23 mouse cellular contexts compared by ENCODE assay signal in genomic region chr10:19960831-19961380, GRCm38 (mm10). TPM values are rescaled to one million over a fixed set of nuclear protein-coding genes. Genes with fewer than 3 reads are reported as not detected.
DNase-seq lines count a peak whose midpoint lies in the region; ATAC-seq lines count a peak whose summit lies in the region.
"Had no signal": no experiment of that assay in that cellular context is flagged by ENCODE, and none has a peak within 500 bp of the region (broad histone marks: within the 10 kb centered on the region; RNA-seq: fewer than 3 reads in every experiment).

No protein-coding gene starts in this region.

- WGBS in embryonic facial prominence, embryonic 11.5 days: 65% methylated on average over 6 of the region's 6 CpGs
- WGBS in intestine, embryonic 15.5 days: 68% methylated on average over 6 of the region's 6 CpGs

- intact Hi-C loops in left cerebral cortex, postnatal 14 days (cut with DNase I): no loop called here

- no peaks in the 10 kb centered on the region for H3K36me3 ChIP-seq in embryonic facial prominence, embryonic 11.5 days (replicated peaks; ENCODE audit: control insufficient read depth, insufficient read depth, low read depth, low read length)
- H3K36me3 ChIP-seq in intestine, embryonic 15.5 days: no peaks in the 10 kb centered on the region
- H3K36me3 ChIP-seq: embryonic facial prominence, embryonic 13.5 days; forebrain, embryonic 12.5 days; heart, embryonic 15.5 days; hindbrain, embryonic 10.5 days; hindbrain, embryonic 15.5 days had no signal

- H3K9ac ChIP-seq in embryonic facial prominence, embryonic 11.5 days (replicated peaks; ENCODE audit: low read length): no peak overlapping the region
- H3K9ac ChIP-seq in intestine, embryonic 15.5 days: no peak overlapping the region
- H3K9ac ChIP-seq: embryonic facial prominence, embryonic 13.5 days; forebrain, embryonic 12.5 days; heart, embryonic 15.5 days; hindbrain, embryonic 15.5 days had no signal

- ATAC-seq in embryonic facial prominence, embryonic 11.5 days (replicated peaks; ENCODE audit: insufficient number of reproducible peaks, low FRiP score, low TSS enrichment, low read depth): no peak
- peak; percentile 15 for ATAC-seq in inflammation-experienced regulatory T-cells, adult 6 months
- no peak for ATAC-seq in intestine, embryonic 15.5 days
- ATAC-seq: forebrain, embryonic 16.5 days; intestine, embryonic 16.5 days; Patski had no signal

- H3K4me2 ChIP-seq in embryonic facial prominence, embryonic 11.5 days (ENCODE audit: low read depth, low read length): no peak overlapping the region
- no peak overlapping the region for H3K4me2 ChIP-seq in intestine, embryonic 15.5 days (replicated peaks)
- H3K4me2 ChIP-seq: embryonic facial prominence, embryonic 13.5 days; forebrain, embryonic 12.5 days; heart, embryonic 11.5 days; heart, embryonic 15.5 days; hindbrain, embryonic 15.5 days had no signal

- no peak overlapping the region for H3K4me3 ChIP-seq in embryonic facial prominence, embryonic 11.5 days (ENCODE audit: low read depth, low read length)
- H3K4me3 ChIP-seq in intestine, embryonic 15.5 days (replicated peaks): no peak overlapping the region
- H3K4me3 ChIP-seq: embryonic facial prominence, embryonic 13.5 days; forebrain, embryonic 12.5 days; heart, adult 2 months; heart, embryonic 15.5 days; hindbrain, embryonic 10.5 days; hindbrain, embryonic 15.5 days had no signal

- no peak overlapping the region for H3K27ac ChIP-seq in embryonic facial prominence, embryonic 11.5 days (replicated peaks; ENCODE audit: low read depth, low read length)
- H3K27ac ChIP-seq in intestine, embryonic 15.5 days: no peak overlapping the region
- H3K27ac ChIP-seq: embryonic facial prominence, embryonic 13.5 days; forebrain, embryonic 12.5 days; heart, adult 2 months; heart, embryonic 15.5 days; hindbrain, embryonic 10.5 days; hindbrain, embryonic 15.5 days had no signal

- H3K9me3 ChIP-seq in embryonic facial prominence, embryonic 11.5 days (replicated peaks; ENCODE audit: control insufficient read depth, low read length): no peaks in the 10 kb centered on the region
- H3K9me3 ChIP-seq in intestine, embryonic 15.5 days: no peaks in the 10 kb centered on the region
- H3K9me3 ChIP-seq: embryonic facial prominence, embryonic 13.5 days; forebrain, embryonic 12.5 days; heart, embryonic 15.5 days; hindbrain, embryonic 10.5 days; hindbrain, embryonic 15.5 days had no signal

- no peaks in the 10 kb centered on the region for H3K27me3 ChIP-seq in embryonic facial prominence, embryonic 11.5 days (ENCODE audit: control insufficient read depth, insufficient read depth, low read length)
- H3K27me3 ChIP-seq in intestine, embryonic 15.5 days (replicated peaks): no peaks in the 10 kb centered on the region
- H3K27me3 ChIP-seq: embryonic facial prominence, embryonic 13.5 days; forebrain, embryonic 12.5 days; heart, embryonic 15.5 days; hindbrain, embryonic 15.5 days; Patski had no signal

- H3K4me1 ChIP-seq in embryonic facial prominence, embryonic 11.5 days (ENCODE audit: control insufficient read depth, insufficient read depth, low read length): no peaks in the 10 kb centered on the region
- peaks cover 18% of the 10 kb centered on the region for H3K4me1 ChIP-seq in intestine, embryonic 15.5 days (replicated peaks)
- H3K4me1 ChIP-seq: forebrain, embryonic 12.5 days; hindbrain, embryonic 10.5 days; hindbrain, embryonic 15.5 days had no signal

- DNase-seq in embryo, embryonic 11 days: peak; percentile 30
- DNase-seq in embryo, embryonic 10 days (ENCODE audit: low spot score): no peak
- DNase-seq in NIH3T3 (ENCODE audit: low read depth): peak; percentile 25
- DNase-seq in embryonic facial prominence, embryonic 11.5 days (ENCODE audit: low spot score): peak; percentile 60
- DNase-seq in left cerebral cortex, postnatal 14 days (ENCODE audit: low spot score in 2 of 2): no peak
- DNase-seq: adrenal gland, adult 8-10 months; adrenal gland, postnatal 36 days; cerebellum, adult 2 months; cerebellum, postnatal 14 days; gastrocnemius, postnatal 14 days; heart, adult 2 months; kidney, adult 2 months had no signal

RNA-seq across cellular contexts. Expression of gene Map3k5, which starts 26.6 kb away (rescaled TPM):
- polyA plus RNA-seq in embryonic facial prominence, embryonic 11.5 days (2014; fragmentation: Nextera tagmentation; extraction: Ambion mirVana): 1.5 and 1.6 TPM in 2 replicates
- 10 to 100 TPM in 2 of 3 experiments, 1 to 10 TPM in 1; 9.3 to 14.3 (median 13.8) TPM for polyA plus RNA-seq in inflammation-experienced regulatory T-cells, adult 6 months (2017; shearing (Covaris generic))
- 1.9 and 2.4 TPM in 2 replicates for polyA plus RNA-seq in intestine, embryonic 15.5 days (2015; fragmentation: Nextera tagmentation; extraction: Ambion mirVana)
- total RNA-seq in left cerebral cortex, postnatal 14 days (2021): 10 to 100 TPM; 39.9 to 47.5 TPM

RNA-seq across cellular contexts. Expression of gene Pex7, which starts 53.4 kb away (rescaled TPM):
- 21.8 and 22.7 TPM in 2 replicates for polyA plus RNA-seq in embryonic facial prominence, embryonic 11.5 days (2014; fragmentation: Nextera tagmentation; extraction: Ambion mirVana)
- polyA plus RNA-seq in inflammation-experienced regulatory T-cells, adult 6 months (2017; shearing (Covaris generic)): 10 to 100 TPM in 1 of 3 experiments, 1 to 10 TPM in 2; 1.6 to 12.6 (median 5.8) TPM
- 48.8 and 50.3 TPM in 2 replicates for polyA plus RNA-seq in intestine, embryonic 15.5 days (2015; fragmentation: Nextera tagmentation; extraction: Ambion mirVana)
- 10 to 100 TPM; 26.1 to 27.4 TPM for total RNA-seq in left cerebral cortex, postnatal 14 days (2021)

Comparison
In these comparisons a context has a peak if more than half of its experiments do, and no peak if none do; other contexts are left out.
1. DNase-seq: peak in embryo, embryonic 11 days (single experiment), NIH3T3 (single experiment) and embryonic facial prominence, embryonic 11.5 days (single experiment); none in embryo, embryonic 10 days (single experiment) and left cerebral cortex, postnatal 14 days (0 of 2).